Mouse (Mus musculus): ENCODE data around the gene Ugt1a6a. TPM values are rescaled to one million over a fixed set of nuclear protein-coding genes. Genes with fewer than 3 reads are reported as not detected.

Ugt1a6a gene
- polyA plus RNA-seq, 1 experiment from 2014 or later: not detected

DNA sequence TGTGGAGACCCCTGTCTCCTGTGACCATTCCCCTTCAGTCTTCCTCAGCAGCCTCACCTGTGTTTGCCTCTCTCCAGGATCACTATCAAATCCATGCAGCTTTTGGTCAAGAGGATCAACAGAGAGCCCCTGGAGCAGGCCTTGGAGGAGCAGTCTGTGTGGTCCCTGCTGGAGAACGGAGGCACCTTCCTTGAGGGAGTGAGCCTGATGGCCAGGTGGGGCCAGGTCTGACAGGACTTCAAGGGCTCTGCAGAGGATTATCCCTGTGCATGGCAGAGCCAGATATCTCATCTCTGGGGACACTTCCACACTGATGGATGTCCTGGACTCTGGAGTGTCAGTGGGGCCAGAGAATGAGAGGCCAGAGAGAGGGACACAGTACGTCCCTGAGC lies 120.9 kb downstream of the Ugt1a6a start:
- Histone ChIP-seq H3K9ac (ENCODE audit: low read length) (no peak overlapping the region), H3K4me2 (no peak overlapping the region), H3K4me3 (ENCODE audit: low read depth, low read length) (no peak overlapping the region), H3K27ac (ENCODE audit: low read depth, low read length) (no peak overlapping the region), H3K4me1 (ENCODE audit: control insufficient read depth, insufficient read depth, low read length) (no peaks in the 10 kb centered on the region), H3K9me3 (ENCODE audit: control insufficient read depth, low read length) (peaks cover 82% of the 10 kb centered on the region), H3K36me3 (ENCODE audit: control insufficient read depth, insufficient read depth, low read length) (peaks cover 5% of the 10 kb centered on the region; the same call in 1 of the 2 replicates), H3K27me3 (ENCODE audit: control insufficient read depth, insufficient read depth, low read length) (no peaks in the 10 kb centered on the region)
- 0 out of 2 replicates have a peak, but pooled peaks have one; percentile 1 for ATAC-seq (ENCODE audit: low FRiP score)
- 63% methylated on average over 2 of the region's 2 CpGs for WGBS
- no peak for DNase-seq (ENCODE audit: low spot score, missing footprints)

DNA sequence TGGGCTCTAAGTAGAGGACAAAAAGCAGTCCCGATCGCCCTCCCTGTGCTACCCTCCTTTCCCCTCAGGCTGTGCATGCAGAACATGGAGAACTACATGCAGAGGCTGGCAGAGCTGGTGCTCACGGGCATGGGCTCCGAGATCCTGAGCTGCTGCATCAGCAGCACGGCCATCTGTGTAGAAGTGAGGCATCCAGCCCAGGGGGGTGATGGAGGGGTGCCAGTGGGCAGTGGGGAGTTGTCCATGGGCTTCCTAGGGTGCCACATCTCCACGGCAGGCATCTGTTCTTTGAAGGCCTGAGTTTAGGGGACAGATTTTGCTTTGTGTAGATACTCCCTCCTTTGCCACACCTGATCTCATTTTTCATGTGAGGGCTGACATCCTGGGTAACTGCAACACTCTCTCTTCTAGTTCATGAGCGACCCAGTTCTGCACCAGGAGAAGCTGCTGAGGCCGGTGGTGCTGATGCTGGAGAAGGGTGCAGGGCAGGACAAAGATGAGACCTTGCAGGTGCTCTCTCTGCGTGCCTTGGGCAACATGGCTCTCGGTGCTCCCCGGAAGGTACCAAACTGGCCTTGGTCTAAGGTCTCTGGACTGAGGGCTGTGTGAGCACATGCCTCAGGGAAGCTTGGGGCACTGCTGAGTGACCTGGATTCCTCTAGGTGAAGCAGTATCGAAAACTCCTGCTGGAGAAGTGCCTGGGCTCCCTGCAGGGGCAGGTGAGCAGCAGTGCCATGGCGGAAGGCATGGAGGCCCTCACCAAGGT lies 121.6 kb downstream of the Ugt1a6a start:
- no peak for DNase-seq (ENCODE audit: low spot score, missing footprints)
- no peak overlapping the region for H3K4me3 ChIP-seq (ENCODE audit: low read depth, low read length)
- no peak overlapping the region for H3K4me2 ChIP-seq
- H3K27me3 ChIP-seq (ENCODE audit: control insufficient read depth, insufficient read depth, low read length): no peaks in the 10 kb centered on the region
- H3K4me1 ChIP-seq (ENCODE audit: control insufficient read depth, insufficient read depth, low read length): no peaks in the 10 kb centered on the region
- no peak overlapping the region for H3K27ac ChIP-seq (ENCODE audit: low read depth, low read length)
- no peak overlapping the region for H3K9ac ChIP-seq (ENCODE audit: low read length)
- ATAC-seq (ENCODE audit: low FRiP score): no peak
- H3K36me3 ChIP-seq (ENCODE audit: control insufficient read depth, insufficient read depth, low read length): peaks cover 6% of the 10 kb centered on the region; the same call in 1 of the 2 replicates
- 80% methylated on average over 13 of the region's 13 CpGs for WGBS
- H3K9me3 ChIP-seq (ENCODE audit: control insufficient read depth, low read length): peaks cover 75% of the 10 kb centered on the region

DNA sequence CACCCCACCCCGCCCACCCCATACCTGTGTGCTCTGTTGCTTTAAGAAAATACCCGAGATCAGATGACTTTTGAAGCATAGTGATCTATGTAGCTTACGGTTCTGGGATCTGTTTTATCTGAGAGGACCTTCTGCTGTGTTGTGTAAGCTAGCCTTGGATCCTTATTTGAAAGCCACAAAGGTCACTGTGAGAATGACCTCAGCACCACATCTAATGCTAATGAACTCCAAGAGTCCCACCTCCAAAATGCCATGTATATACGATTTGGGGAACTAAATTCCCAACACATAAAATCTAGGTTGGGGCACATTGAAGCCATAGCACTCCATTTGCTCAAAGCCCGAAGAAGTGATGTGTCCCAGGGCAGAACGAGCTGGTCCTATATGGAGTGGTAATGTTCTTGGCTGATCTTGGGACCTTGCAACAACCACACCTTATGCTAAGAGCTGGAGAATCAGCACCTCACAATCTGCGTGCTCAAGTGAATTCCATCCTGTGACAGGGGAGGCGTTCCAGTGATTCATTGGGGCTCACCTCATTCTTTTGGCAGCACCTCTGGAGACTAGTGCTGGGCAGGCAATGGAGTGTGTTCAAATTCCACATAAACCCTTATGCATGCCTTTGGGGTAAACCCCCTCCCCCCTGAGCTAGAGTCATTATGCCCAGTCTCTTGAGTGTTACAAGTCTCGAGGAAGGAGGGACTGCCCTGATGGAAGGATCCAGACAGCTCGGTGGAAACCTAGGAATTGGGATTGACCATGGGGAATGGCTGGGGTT lies 122.5 kb downstream of the Ugt1a6a start:
- no peak for ATAC-seq (ENCODE audit: low FRiP score)
- Histone ChIP-seq H3K36me3 (ENCODE audit: control insufficient read depth, insufficient read depth, low read length) (peaks cover 13% of the 10 kb centered on the region), H3K4me3 (ENCODE audit: low read depth, low read length) (no peak overlapping the region), H3K27me3 (ENCODE audit: control insufficient read depth, insufficient read depth, low read length) (no peaks in the 10 kb centered on the region), H3K4me2 (no peak overlapping the region), H3K4me1 (ENCODE audit: control insufficient read depth, insufficient read depth, low read length) (no peaks in the 10 kb centered on the region), H3K9me3 (ENCODE audit: control insufficient read depth, low read length) (peaks cover 77% of the 10 kb centered on the region), H3K27ac (ENCODE audit: low read depth, low read length) (no peak overlapping the region), H3K9ac (ENCODE audit: low read length) (no peak overlapping the region)
- WGBS: 82% methylated on average over 10 of the region's 10 CpGs
- DNase-seq (ENCODE audit: low spot score, missing footprints): no peak

DNA sequence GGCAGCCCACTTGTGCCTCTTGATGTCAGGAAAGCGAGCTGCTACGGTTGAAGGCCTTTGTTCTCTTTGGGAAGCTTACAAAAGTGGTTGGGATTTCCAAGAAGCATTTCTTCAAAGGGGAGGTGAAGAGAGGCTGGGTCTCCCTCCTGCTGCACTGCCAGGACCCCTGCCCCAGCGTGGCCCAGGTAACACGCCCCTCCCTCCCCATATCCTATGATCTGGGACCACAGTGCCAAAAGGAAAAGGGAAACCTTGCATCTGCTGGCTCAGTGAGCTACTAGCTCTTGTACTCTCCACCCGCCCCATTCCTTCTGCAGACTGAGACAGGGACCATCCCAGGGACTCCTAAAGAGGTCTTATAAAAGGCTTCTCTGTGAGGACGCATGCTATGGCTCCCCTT lies 123.1 kb downstream of the Ugt1a6a start:
- no peak overlapping the region for H3K4me2 ChIP-seq
- H3K9ac ChIP-seq (ENCODE audit: low read length): no peak overlapping the region
- no peaks in the 10 kb centered on the region for H3K4me1 ChIP-seq (ENCODE audit: control insufficient read depth, insufficient read depth, low read length)
- no peak overlapping the region for H3K27ac ChIP-seq (ENCODE audit: low read depth, low read length)
- no peak overlapping the region for H3K4me3 ChIP-seq (ENCODE audit: low read depth, low read length)
- H3K9me3 ChIP-seq (ENCODE audit: control insufficient read depth, low read length): peaks cover 71% of the 10 kb centered on the region
- peaks cover 19% of the 10 kb centered on the region for H3K36me3 ChIP-seq (ENCODE audit: control insufficient read depth, insufficient read depth, low read length)
- ATAC-seq (ENCODE audit: low FRiP score) (no peak), DNase-seq (ENCODE audit: low spot score, missing footprints) (no peak)
- H3K27me3 ChIP-seq (ENCODE audit: control insufficient read depth, insufficient read depth, low read length): no peaks in the 10 kb centered on the region
- WGBS: 80% methylated on average over 6 of the region's 6 CpGs

DNA sequence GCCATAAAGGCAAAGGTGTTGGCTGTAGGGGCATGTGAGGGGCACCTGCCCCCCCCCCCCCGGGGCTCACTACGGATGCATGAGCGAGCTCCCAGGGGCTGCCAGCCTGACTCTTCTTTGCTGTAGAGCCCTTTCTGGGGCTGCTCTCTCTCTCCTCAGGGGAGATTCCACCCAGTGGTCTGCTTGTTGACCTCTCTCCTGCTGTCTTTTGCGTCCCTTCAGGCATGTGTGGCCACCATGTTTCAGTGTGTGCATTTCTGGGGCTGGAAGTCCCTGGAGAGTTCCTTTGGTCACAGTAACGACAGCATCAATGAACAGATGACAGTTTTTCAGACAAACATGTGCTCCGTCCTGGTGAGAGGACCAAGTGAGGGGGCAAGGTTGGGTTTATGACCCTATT lies 123.8 kb downstream of the Ugt1a6a start:
- no peak overlapping the region for H3K4me2 ChIP-seq
- H3K9ac ChIP-seq (ENCODE audit: low read length): no peak overlapping the region
- WGBS: 68% methylated on average over 6 of the region's 6 CpGs
- H3K27me3 ChIP-seq (ENCODE audit: control insufficient read depth, insufficient read depth, low read length): no peaks in the 10 kb centered on the region
- no peak overlapping the region for H3K27ac ChIP-seq (ENCODE audit: low read depth, low read length)
- no peak overlapping the region for H3K4me3 ChIP-seq (ENCODE audit: low read depth, low read length)
- H3K36me3 ChIP-seq (ENCODE audit: control insufficient read depth, insufficient read depth, low read length): peaks cover 26% of the 10 kb centered on the region
- H3K4me1 ChIP-seq (ENCODE audit: control insufficient read depth, insufficient read depth, low read length): no peaks in the 10 kb centered on the region
- peaks cover 65% of the 10 kb centered on the region for H3K9me3 ChIP-seq (ENCODE audit: control insufficient read depth, low read length)
- ATAC-seq (ENCODE audit: low FRiP score): no peak
- no peak for DNase-seq (ENCODE audit: low spot score, missing footprints)

DNA sequence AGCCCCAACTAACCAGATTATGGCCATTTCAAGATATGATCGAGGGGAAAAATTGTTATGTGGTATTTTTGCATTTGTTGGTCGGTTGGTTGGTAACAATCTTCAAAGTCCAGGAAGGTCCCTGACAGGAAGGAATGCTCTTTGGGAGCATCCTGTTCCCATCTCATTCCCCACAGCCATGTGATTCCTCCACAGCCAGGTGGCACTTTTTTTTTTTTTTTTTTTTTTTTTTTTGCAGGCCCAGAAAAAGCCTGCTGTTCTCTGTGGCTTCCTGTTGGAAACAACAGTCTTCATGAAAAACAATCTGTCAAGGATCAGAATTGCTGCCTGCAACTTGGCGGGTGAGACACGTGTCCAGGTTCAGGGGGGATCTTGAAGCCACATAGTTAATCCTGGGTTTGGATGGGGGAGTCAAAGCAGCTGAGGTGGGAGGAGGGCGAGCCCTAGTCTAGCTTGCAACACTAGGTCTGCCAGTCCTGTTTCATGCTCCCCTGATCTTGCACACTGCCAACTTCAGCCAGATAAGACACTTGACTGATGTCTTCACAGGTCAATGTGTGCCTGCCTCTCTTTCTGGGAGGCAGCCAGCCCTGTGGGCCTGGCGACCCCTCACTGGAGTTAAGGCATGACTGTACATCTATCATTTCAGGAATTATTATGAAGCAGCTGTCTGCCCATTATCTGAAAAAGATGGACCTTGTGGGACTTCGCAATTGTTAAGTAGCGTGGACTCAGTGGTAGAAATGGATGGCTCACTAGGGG lies 124.5 kb downstream of the Ugt1a6a start:
- ATAC-seq (ENCODE audit: low FRiP score): peak; percentile 6; the same call in 1 of the 2 replicates

DNA sequence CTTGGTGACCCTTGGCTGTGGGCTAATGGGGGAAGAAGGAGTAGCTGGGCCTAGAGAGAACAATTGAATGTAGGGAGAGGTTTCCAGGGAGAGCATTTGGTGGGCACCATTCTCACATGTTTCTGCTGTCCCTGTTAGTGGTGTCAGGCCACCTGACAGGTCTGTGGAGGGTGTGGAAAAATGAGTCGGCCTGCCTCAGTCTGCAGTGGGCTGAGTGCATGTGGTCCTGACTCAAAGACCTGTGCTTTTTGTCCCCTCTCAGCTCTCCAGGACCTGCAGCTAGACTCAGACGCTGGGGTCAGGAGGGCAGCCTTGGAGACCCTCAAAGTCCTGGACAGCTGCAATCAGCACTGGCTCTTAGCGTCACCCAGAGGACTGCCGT lies 125.0 kb downstream of the Ugt1a6a start:
- no peaks in the 10 kb centered on the region for H3K27me3 ChIP-seq (ENCODE audit: control insufficient read depth, insufficient read depth, low read length)
- no peak overlapping the region for H3K9ac ChIP-seq (ENCODE audit: low read length)
- H3K4me2 ChIP-seq: no peak overlapping the region
- WGBS: 84% methylated on average over 4 of the region's 4 CpGs
- H3K4me1 ChIP-seq (ENCODE audit: control insufficient read depth, insufficient read depth, low read length): no peaks in the 10 kb centered on the region
- DNase-seq (ENCODE audit: low spot score, missing footprints) (no peak), ATAC-seq (ENCODE audit: low FRiP score) (peak; percentile 5)
- no peak overlapping the region for H3K27ac ChIP-seq (ENCODE audit: low read depth, low read length)
- H3K36me3 ChIP-seq (ENCODE audit: control insufficient read depth, insufficient read depth, low read length): peaks cover 38% of the 10 kb centered on the region
- peaks cover 52% of the 10 kb centered on the region for H3K9me3 ChIP-seq (ENCODE audit: control insufficient read depth, low read length)
- H3K4me3 ChIP-seq (ENCODE audit: low read depth, low read length): no peak overlapping the region

More for the DNA sequence above, 124.5 kb downstream of the Ugt1a6a start:
- no peak for DNase-seq (ENCODE audit: low spot score, missing footprints)
- Histone ChIP-seq H3K9ac (ENCODE audit: low read length) (no peak overlapping the region), H3K4me1 (ENCODE audit: control insufficient read depth, insufficient read depth, low read length) (no peaks in the 10 kb centered on the region), H3K27me3 (ENCODE audit: control insufficient read depth, insufficient read depth, low read length) (no peaks in the 10 kb centered on the region), H3K9me3 (ENCODE audit: control insufficient read depth, low read length) (peaks cover 58% of the 10 kb centered on the region), H3K4me3 (ENCODE audit: low read depth, low read length) (no peak overlapping the region), H3K4me2 (no peak overlapping the region), H3K36me3 (ENCODE audit: control insufficient read depth, insufficient read depth, low read length) (peaks cover 33% of the 10 kb centered on the region), H3K27ac (ENCODE audit: low read depth, low read length) (no peak overlapping the region)
- 82% methylated on average over 8 of the region's 8 CpGs for WGBS

DNA sequence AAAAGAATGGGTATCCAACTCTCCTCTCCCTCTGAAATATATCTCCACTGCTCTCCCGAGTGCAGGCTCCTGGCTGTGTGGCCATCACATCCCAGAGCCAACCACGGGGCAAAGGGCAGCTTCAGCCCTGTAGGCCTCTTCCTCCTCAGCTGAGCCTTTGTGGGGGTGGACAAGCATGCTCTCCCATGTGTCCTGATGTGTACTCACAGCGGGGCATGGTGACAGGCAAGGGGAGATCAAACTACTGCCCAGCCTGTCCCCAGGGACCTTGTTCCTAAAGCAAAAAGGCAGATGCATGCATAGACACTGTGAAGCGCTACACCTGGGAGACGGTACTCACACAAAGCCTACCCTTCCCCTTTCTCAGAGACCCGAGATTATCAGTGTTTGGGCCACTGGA lies 125.5 kb downstream of the Ugt1a6a start:
- H3K9me3 ChIP-seq (ENCODE audit: control insufficient read depth, low read length): peaks cover 48% of the 10 kb centered on the region
- peak; percentile 19 for ATAC-seq (ENCODE audit: low FRiP score)
- 82% methylated on average over 6 of the region's 6 CpGs for WGBS

More for the DNA sequence above, 125.5 kb downstream of the Ugt1a6a start:
- no peaks in the 10 kb centered on the region for H3K4me1 ChIP-seq (ENCODE audit: control insufficient read depth, insufficient read depth, low read length)
- DNase-seq (ENCODE audit: low spot score, missing footprints): no peak
- H3K4me3 ChIP-seq (ENCODE audit: low read depth, low read length): no peak overlapping the region
- H3K4me2 ChIP-seq: no peak overlapping the region
- H3K9ac ChIP-seq (ENCODE audit: low read length): no peak overlapping the region
- H3K27me3 ChIP-seq (ENCODE audit: control insufficient read depth, insufficient read depth, low read length): no peaks in the 10 kb centered on the region
- no peak overlapping the region for H3K27ac ChIP-seq (ENCODE audit: low read depth, low read length)
- H3K36me3 ChIP-seq (ENCODE audit: control insufficient read depth, insufficient read depth, low read length): peaks cover 43% of the 10 kb centered on the region
